Mouse (Mus musculus) mesoderm, embryonic 11.5 days (tissue): ENCODE data around the gene Gm10142.
A peak's percentile ranks its signal among the peaks of the same experiment; 100 is the strongest.
"Not testable (repeated sequence)": the region's sequence is repeated elsewhere in the genome, so short reads cannot be mapped to it uniquely, and the experiment has no call there.

Source experiments
- DNase-seq: peaks from one replicate; pipeline ENCODE4 v3.0.0-alpha.2; 2012; ENCODE audit warnings: low read depth, low spot score

Gene Gm10142

GRCm38 (mm10) chr10:77715507-77715906 lies at the start of gene Gm10142:
TSS of gene Gm10142 (plus strand) at chr10:77715807.
- no peak for DNase-seq

GRCm38 (mm10) chr10:77666342-77666741 lies 49.3 kb upstream of the Gm10142 start:
- no peak for DNase-seq

GRCm38 (mm10) chr10:77667402-77667801 lies 48.2 kb upstream of the Gm10142 start:
- no peak for DNase-seq

GRCm38 (mm10) chr10:77670710-77671109 lies 44.9 kb upstream of the Gm10142 start:
- no peak for DNase-seq

GRCm38 (mm10) chr10:77671519-77671918 lies 44.1 kb upstream of the Gm10142 start:
- DNase-seq, result no peak

GRCm38 (mm10) chr10:77673765-77674164 lies 41.8 kb upstream of the Gm10142 start:
- no peak for DNase-seq

- peak; percentile 29 for DNase-seq
Observed at GRCm38 (mm10) chr10:77677562-77677961, 38.0 kb upstream of the Gm10142 start.

GRCm38 (mm10) chr10:77682994-77683393 lies 32.6 kb upstream of the Gm10142 start:
- no peak for DNase-seq

GRCm38 (mm10) chr10:77684181-77684580 lies 31.4 kb upstream of the Gm10142 start:
- DNase-seq, result peak; percentile 68

GRCm38 (mm10) chr10:77685895-77686664 lies 29.5 kb upstream of the Gm10142 start, which contains the start of gene Tspear:
TSS of gene Tspear (plus strand) at chr10:77686569.
- no peak for DNase-seq

GRCm38 (mm10) chr10:77687021-77687420 lies 28.6 kb upstream of the Gm10142 start:
- no peak for DNase-seq

GRCm38 (mm10) chr10:77690356-77690807 lies 25.2 kb upstream of the Gm10142 start, which contains the start of gene Gm19402:
TSS of gene Gm19402 (minus strand) at chr10:77690757.
- DNase-seq, result not testable (repeated sequence)

GRCm38 (mm10) chr10:77697133-77697532 lies 18.5 kb upstream of the Gm10142 start, which contains the start of gene Gm9508:
TSS of gene Gm9508 (minus strand) at chr10:77697233.
- no peak for DNase-seq

- no peak for DNase-seq
Observed at GRCm38 (mm10) chr10:77706326-77706725, 9.3 kb upstream of the Gm10142 start, which contains the start of gene Gm10272. TSS of gene Gm10272 (plus strand) at chr10:77706626.

- no peak for DNase-seq
Observed at GRCm38 (mm10) chr10:77709831-77710230, 5.8 kb upstream of the Gm10142 start.

GRCm38 (mm10) chr10:77711157-77711556 lies 4.5 kb upstream of the Gm10142 start, which contains the start of gene Gm10024:
TSS of gene Gm10024 (plus strand) at chr10:77711457.
- not testable (repeated sequence) for DNase-seq

GRCm38 (mm10) chr10:77713734-77714133 lies 1.9 kb upstream of the Gm10142 start:
- DNase-seq, result no peak

- DNase-seq, result not testable (repeated sequence)
Observed at GRCm38 (mm10) chr10:77720299-77720698, 4.7 kb downstream of the Gm10142 start, which contains the start of gene Krtap12-1. TSS of gene Krtap12-1 (plus strand) at chr10:77720599.

GRCm38 (mm10) chr10:77724855-77725254 lies 9.2 kb downstream of the Gm10142 start:
- DNase-seq, result no peak

- DNase-seq, result no peak
Observed at GRCm38 (mm10) chr10:77726186-77726585, 10.6 kb downstream of the Gm10142 start, which contains the start of gene Gm10100. TSS of gene Gm10100 (plus strand) at chr10:77726486.

- no peak for DNase-seq
Observed at GRCm38 (mm10) chr10:77728280-77728679, 12.7 kb downstream of the Gm10142 start.

- DNase-seq, result peak; percentile 26
Observed at GRCm38 (mm10) chr10:77729241-77729640, 13.6 kb downstream of the Gm10142 start.

- no peak for DNase-seq
Observed at GRCm38 (mm10) chr10:77735928-77736327, 20.3 kb downstream of the Gm10142 start.
